In genomic region chr4:115088611-115089338, GRCm38 (mm10) we compare ENCODE assay signal across 8 mouse cellular contexts. TPM values are rescaled to one million over a fixed set of nuclear protein-coding genes. Genes with fewer than 3 reads are reported as not detected.
DNase-seq lines count a peak whose midpoint lies in the region; ATAC-seq and TF ChIP-seq lines count a peak whose summit lies in the region.

Gene Pdzk1ip1, plus strand, starts transcription at chr4:115088708.

- H3K36me3 ChIP-seq in liver, embryonic 13.5 days, result no peaks in the 10 kb centered on the region
- no peaks in the 10 kb centered on the region for H3K36me3 ChIP-seq in stomach, postnatal 0 days (ENCODE audit: control insufficient read depth, insufficient read depth, low read length)
- H3K36me3 ChIP-seq in forebrain, embryonic 16.5 days (ENCODE audit: control insufficient read depth, insufficient read depth), result no peaks in the 10 kb centered on the region

- TF ChIP-seq EP300 in stomach, postnatal 0 days (optimal IDR thresholded peaks at IDR 0.05), result no peak

- H3K27me3 ChIP-seq in liver, embryonic 13.5 days, result peaks cover 5% of the 10 kb centered on the region; the same call in 1 of the 2 replicates
- no peaks in the 10 kb centered on the region for H3K27me3 ChIP-seq in stomach, postnatal 0 days (ENCODE audit: control insufficient read depth, insufficient read depth, low read length)
- peaks cover 5% of the 10 kb centered on the region; the same call in 1 of the 2 replicates for H3K27me3 ChIP-seq in forebrain, embryonic 16.5 days (replicated peaks; ENCODE audit: control insufficient read depth, insufficient read depth, low read length)

- TF ChIP-seq CTCF in stomach, postnatal 0 days (IDR thresholded peaks at IDR 0.05; ENCODE audit: low read depth), result no peak

- 50% methylated on average over 11 of the region's 11 CpGs for WGBS in liver, embryonic 13.5 days (ENCODE audit: insufficient replicate concordance)
- 10% methylated on average over 11 of the region's 11 CpGs for WGBS in stomach, postnatal 0 days
- 26% methylated on average over 11 of the region's 11 CpGs for WGBS in forebrain, embryonic 16.5 days

- H3K9me3 ChIP-seq in liver, embryonic 13.5 days (replicated peaks), result no peaks in the 10 kb centered on the region
- no peaks in the 10 kb centered on the region for H3K9me3 ChIP-seq in stomach, postnatal 0 days (ENCODE audit: control insufficient read depth, low read length)
- H3K9me3 ChIP-seq in forebrain, embryonic 16.5 days (ENCODE audit: control insufficient read depth, low read length), result no peaks in the 10 kb centered on the region

- H3K4me3 ChIP-seq in liver, embryonic 13.5 days (replicated peaks), result peak within 1 kb of the TSS; percentile 50
- H3K4me3 ChIP-seq in stomach, postnatal 0 days (ENCODE audit: low read depth, low read length), result peak within 1 kb of the TSS; percentile 21
- H3K4me3 ChIP-seq in forebrain, embryonic 16.5 days (replicated peaks; ENCODE audit: low read length), result no peak within 1 kb of the TSS

- H3K27ac ChIP-seq in liver, embryonic 13.5 days, result peak within 1 kb of the TSS; percentile 98
- H3K27ac ChIP-seq in stomach, postnatal 0 days (replicated peaks), result peak within 1 kb of the TSS; percentile 87
- no peak within 1 kb of the TSS for H3K27ac ChIP-seq in forebrain, embryonic 16.5 days (ENCODE audit: low read length)

- peak; percentile 54 for DNase-seq in urinary bladder, postnatal 14 days (ENCODE audit: low spot score)
- no peak for DNase-seq in urinary bladder, postnatal 4 days (ENCODE audit: low spot score in 2 of 2)
- DNase-seq in liver, embryonic 13.5 days, result peak; percentile 50
- peak; percentile 78 for DNase-seq in stomach, postnatal 0 days (ENCODE audit: low spot score)
- DNase-seq in Muller cell, postnatal 12 days (ENCODE audit: inconsistent ontology term), result no peak
- no peak for DNase-seq in gastrocnemius, postnatal 10 days

- H3K4me1 ChIP-seq in liver, embryonic 13.5 days (replicated peaks), result peaks cover 80% of the 10 kb centered on the region
- no peaks in the 10 kb centered on the region for H3K4me1 ChIP-seq in stomach, postnatal 0 days (replicated peaks; ENCODE audit: control insufficient read depth, insufficient read depth)
- H3K4me1 ChIP-seq in forebrain, embryonic 16.5 days (replicated peaks; ENCODE audit: control insufficient read depth, insufficient read depth, low read length), result no peaks in the 10 kb centered on the region

- H3K9ac ChIP-seq in liver, embryonic 13.5 days, result peak within 1 kb of the TSS; percentile 61
- H3K9ac ChIP-seq in stomach, postnatal 0 days (ENCODE audit: low read length), result peak within 1 kb of the TSS; percentile 43; the same call in 1 of the 2 replicates
- no peak within 1 kb of the TSS for H3K9ac ChIP-seq in forebrain, embryonic 16.5 days (replicated peaks; ENCODE audit: low read depth, low read length)

- peak; percentile 49 for ATAC-seq in inflammation-experienced regulatory T-cells, adult 6 months
- peak; percentile 69 for ATAC-seq in liver, embryonic 13.5 days (ENCODE audit: low read depth)
- peak; percentile 85 for ATAC-seq in stomach, postnatal 0 days (ENCODE audit: low FRiP score, low TSS enrichment)
- ATAC-seq in forebrain, embryonic 16.5 days, result no peak

- H3K4me2 ChIP-seq in liver, embryonic 13.5 days, result peak within 1 kb of the TSS; percentile 86
- H3K4me2 ChIP-seq in stomach, postnatal 0 days (replicated peaks; ENCODE audit: low read depth), result peak within 1 kb of the TSS; percentile 47
- H3K4me2 ChIP-seq in forebrain, embryonic 16.5 days (ENCODE audit: low read length), result no peak within 1 kb of the TSS

RNA-seq across cellular contexts. Expression of gene Pdzk1ip1, which starts in this region (rescaled TPM):
- 10 to 100 TPM in 2 of 3 experiments, 1 to 10 TPM in 1; 9.1 to 42.2 (median 33.9) TPM for polyA plus RNA-seq in inflammation-experienced regulatory T-cells, adult 6 months (2017; shearing (Covaris generic))
- polyA plus RNA-seq in liver, embryonic 13.5 days (2015; fragmentation: Nextera tagmentation; extraction: Ambion mirVana), result 21.2 and 23.7 TPM in 2 replicates
- polyA plus RNA-seq in stomach, postnatal 0 days (2015; fragmentation: Nextera tagmentation; extraction: Ambion mirVana), result 255 and 279 TPM in 2 replicates
- total RNA-seq in gastrocnemius, postnatal 10 days (2021), result under 1 TPM; 0.28 to 0.45 TPM
- polyA plus RNA-seq in forebrain, embryonic 16.5 days (2015; fragmentation: Nextera tagmentation; extraction: Ambion mirVana), result 0.46 and 1.2 TPM in 2 replicates

Comparison
In these comparisons a context has a peak if more than half of its experiments do, and no peak if none do; other contexts are left out.
1. DNase-seq: peak in urinary bladder, postnatal 14 days (single experiment), liver, embryonic 13.5 days (single experiment) and stomach, postnatal 0 days (single experiment); none in urinary bladder, postnatal 4 days (0 of 2), Muller cell, postnatal 12 days (single experiment) and gastrocnemius, postnatal 10 days (single experiment).